Mouse (Mus musculus) lung, postnatal 0 days (tissue): ENCODE measurements at regions not wholly inside any gene's neighbourhood (a gene's known extent, or its start where the extent isn't known, plus 50 kb on each side); places are given as distances from the start of the nearest gene placed in this dataset.

Source experiments
- CTCF ChIP-seq: IDR thresholded peaks from 2 replicates; pipeline ENCODE4 v1.5.1; 2016; ENCODE audit warnings: antibody characterized with exemption, mild to moderate bottlenecking
- EP300 ChIP-seq: IDR thresholded peaks from 2 replicates; pipeline ENCODE4 v1.6.1; 2016; ENCODE audit warnings: antibody characterized with exemption, mild to moderate bottlenecking, control low read depth

DNA sequence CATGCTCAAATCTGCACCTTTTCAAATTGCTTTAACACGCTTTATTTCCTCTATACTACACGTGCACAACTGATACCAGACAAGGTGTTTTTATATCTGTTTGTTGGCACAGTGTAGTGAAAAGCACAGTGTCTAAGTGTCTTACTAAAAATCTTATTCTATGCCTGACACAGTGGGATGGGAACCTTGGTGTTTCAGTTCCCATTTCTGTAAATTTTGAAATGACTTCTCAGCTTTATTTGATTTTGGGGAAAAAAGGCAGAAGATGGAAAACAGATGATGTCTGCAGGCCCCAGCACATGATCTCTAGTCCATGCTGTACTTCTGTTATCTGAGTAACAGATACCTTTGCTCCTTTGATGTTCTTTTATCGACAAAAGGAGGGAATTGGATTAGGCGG, 239.7 kb upstream of the B430305J03Rik start:
- TF ChIP-seq CTCF (no peak), EP300 (no peak)
